Mouse (Mus musculus) cerebral cortex, adult 2 months (tissue): Measurements from ENCODE around the gene Tbc1d21.

Source experiments
- WGBS: fragments of 180-500 bp; shearing (Covaris S2); methylation state at CpG from one replicate; pipeline ENCODE4 v1.1.7; 2018; 5-methylcytosine and 5-hydroxymethylcytosine counted together

The Tbc1d21 gene

DNA sequence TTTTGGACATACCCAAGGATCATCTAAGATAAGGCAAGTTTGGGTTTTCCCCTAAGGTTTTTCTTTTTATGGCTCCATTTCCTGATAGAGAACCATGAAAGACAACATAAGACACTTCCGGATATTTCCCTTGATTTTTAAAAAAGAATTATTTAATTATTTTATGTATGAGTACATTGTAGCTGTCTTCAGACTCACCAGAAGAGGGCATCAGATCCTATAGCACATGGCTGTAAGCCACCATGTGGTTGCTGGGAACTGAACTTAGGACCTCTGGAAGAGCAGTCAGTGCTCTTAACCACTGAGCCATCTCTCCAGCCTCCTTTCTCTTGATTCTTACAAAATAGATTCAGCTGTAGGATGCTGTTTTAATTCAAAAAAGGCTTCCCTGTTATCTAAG is 28.5 kb downstream of the Tbc1d21 start:
- WGBS = 93% methylated on average over 1 of the region's 1 CpGs

- 74% methylated on average over 8 of the region's 8 CpGs for whole genome bisulfite sequencing
These were observed 33.5 kb downstream of the Tbc1d21 start for GRCm38 (mm10) chr9:58336650-58337281.

GRCm38 (mm10) chr9:58331276-58331675 is 39.0 kb downstream of the Tbc1d21 start:
- WGBS = 41% methylated on average over 3 of the region's 3 CpGs

DNA sequence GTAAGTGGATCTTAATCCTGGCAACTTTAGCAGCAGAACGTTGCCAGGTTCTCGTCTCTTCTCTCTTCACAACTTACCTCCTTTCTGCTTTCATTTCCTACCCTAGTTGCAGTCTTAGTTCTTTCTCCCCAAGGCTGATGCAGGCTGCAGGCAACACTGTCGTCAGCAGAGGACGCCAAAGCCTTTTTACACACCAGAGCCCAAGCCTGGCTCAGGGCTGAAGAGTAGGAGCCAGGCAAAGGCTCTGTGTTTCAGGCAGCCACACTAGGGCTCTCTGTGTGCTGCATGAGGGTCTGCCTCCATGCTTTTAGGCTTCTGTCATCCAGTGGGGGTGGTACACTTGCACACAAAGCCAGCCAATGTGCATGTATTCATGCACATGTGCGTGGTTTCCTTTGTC is 40.0 kb downstream of the Tbc1d21 start:
- WGBS = 14% methylated on average over 5 of the region's 5 CpGs

GRCm38 (mm10) chr9:58327382-58327781 is 42.9 kb downstream of the Tbc1d21 start:
- WGBS = 81% methylated on average over 1 of the region's 1 CpGs

DNA sequence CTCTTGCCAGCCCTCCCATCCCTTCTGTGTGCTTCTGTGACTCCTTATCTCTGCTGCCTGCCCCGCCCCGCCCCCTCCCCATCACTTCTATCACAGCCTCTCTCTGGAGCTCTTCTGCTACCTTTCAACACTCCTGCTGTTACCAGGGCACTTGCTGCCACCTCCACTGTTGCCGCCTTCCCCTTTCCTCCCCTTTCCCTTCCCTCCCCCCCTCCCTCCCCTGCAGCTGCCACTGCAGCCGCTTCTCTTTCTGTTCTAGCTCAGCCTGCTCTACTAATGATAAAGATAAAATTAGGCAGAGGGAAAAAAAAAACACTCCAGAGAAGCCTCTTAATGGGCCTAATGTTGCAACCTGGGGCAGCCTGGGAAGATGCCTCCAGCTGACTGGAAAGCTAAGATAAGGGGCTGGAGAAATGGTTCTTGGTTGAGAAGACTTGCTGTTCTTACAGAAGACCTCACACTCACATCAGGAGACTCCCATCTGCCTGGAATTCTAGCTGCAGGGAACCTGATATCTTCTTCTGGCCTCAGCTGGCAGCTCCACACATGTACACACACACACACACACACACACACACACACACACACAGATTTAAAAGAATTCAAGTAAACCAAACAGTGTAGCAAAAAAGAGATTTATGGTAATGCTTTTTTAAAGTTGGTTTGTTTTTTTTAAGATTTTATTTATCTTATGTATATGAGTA is 43.6 kb downstream of the Tbc1d21 start:
- 51% methylated on average over 4 of the region's 4 CpGs for WGBS

DNA sequence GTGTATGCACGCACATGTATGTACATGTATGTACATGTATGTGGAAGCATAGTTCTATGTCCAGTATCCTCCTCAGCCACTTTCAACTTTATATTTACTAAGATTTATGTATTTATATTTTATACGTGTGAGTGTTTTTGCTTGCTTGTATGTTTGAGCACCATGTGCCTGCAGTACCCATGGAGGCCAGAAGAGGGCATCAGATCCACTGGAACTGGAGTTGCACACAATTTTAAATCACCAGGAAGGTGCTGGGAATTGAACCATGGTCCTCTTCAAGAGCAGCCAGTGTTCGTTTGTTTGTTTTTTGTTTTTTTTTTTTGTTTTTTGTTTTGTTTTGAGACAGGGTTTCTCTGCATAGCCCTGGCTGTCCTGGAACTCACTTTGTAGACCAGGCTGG is 48.6 kb downstream of the Tbc1d21 start:
- 98% methylated on average over 3 of the region's 3 CpGs for WGBS

- WGBS = 67% methylated on average over 3 of the region's 3 CpGs
These were observed 51.9 kb downstream of the Tbc1d21 start for GRCm38 (mm10) chr9:58318317-58318716.

DNA sequence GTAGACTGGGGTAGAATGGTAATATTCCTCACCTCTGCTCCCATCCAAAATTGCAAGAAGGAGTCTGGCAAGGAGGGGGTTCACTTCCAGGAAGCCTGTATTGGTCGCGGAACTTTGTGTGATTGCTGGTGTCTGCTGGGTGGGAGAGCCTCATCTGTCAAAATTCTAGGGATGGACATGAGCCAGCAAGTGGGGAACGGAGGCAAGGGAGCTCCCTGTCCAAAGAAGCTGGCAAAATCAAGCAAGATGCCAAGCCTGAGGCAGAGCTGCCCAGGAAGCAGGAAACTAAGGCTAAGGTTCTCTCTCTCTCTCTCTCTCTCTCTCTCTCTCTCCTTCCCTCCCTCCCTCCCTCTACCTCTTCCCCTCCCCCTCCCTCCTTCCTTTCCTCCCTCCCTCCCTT is 52.9 kb downstream of the Tbc1d21 start:
- WGBS = 27% methylated on average over 3 of the region's 3 CpGs

DNA sequence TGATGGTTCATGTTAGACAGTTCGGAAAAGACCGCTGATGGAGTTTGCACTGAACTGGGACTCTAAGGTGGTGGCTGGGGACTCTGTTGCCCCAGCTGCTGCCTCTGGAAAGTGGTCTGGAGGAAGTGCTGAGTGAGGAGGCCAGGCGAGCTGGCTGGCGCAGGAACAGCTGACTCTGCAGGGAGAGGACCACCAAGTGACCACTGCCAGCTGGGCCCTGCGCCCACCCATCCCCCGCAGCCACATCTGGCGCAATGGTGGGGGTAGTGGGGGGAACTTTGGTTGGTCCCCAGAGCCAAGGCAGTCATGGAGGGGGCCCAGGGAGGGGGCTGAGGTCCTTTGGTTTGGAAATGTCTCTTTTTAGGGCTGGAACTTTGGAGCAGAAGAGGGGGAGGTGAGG is 53.5 kb downstream of the Tbc1d21 start:
- 71% methylated on average over 7 of the region's 7 CpGs for WGBS

- 84% methylated on average over 2 of the region's 2 CpGs for WGBS
These were observed 54.4 kb downstream of the Tbc1d21 start for GRCm38 (mm10) chr9:58315850-58316249.

DNA sequence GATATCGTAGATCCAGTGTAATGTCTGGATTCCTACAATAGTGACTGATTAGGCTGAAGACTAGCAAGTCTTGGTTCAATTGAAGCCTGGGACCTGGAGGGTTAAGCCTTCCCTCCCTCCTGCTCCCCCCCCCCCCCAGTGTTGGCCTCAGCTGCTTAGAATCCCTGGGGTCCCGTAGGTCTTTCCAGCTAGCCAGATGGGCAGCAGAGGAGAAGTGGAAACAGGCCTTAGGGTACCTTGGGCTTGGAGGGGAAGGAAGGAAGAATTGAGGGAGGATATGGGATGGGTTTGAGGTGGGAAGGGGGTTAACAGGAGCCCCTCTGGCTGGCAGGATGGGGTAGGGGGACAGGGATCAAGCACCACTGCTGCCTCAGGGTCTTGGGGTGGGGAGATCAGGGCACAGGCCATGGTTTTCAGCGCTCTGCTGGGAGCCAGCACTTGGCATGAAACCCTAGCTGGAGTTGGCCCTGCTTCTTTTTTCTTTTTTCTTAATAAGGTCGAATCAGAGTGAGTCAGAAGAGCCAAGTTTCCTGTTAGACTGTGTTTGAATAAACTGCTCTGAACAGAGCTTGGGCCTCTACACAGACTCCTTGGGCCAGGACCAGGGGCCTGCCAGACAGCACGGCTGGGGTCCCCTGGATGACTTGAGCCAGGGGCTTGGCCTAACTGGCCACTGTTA is 55.4 kb downstream of the Tbc1d21 start:
- 54% methylated on average over 5 of the region's 5 CpGs for WGBS

DNA sequence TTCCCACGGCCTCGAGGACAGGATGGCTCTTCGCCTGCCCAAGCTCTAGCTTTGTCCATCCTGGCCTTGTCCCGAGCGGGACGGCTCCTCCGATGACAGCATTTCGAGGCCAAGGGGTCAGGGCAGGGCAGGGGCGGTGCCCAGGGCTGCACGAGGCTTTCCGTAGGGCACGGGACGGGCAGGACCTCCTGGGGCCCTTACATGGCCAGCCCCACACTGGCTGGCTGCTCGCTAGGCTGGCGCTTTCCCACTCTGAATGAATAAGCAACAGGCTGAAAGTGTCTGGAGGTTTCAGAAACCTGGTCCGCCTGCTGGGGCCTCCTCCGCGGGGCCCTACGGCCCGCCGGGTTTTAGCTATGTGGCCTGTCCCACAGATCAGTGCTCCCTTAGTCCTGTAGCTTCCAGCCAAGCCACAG is 57.3 kb downstream of the Tbc1d21 start, which contains the start of gene Loxl1:
Gene Loxl1, minus strand, starts transcription at position 243 of the 416 bp plus-strand sequence.
- 13% methylated on average over 21 of the region's 21 CpGs for WGBS

- 7% methylated on average over 72 of the region's 72 CpGs for WGBS
These were observed 57.9 kb downstream of the Tbc1d21 start for GRCm38 (mm10) chr9:58312196-58312943.

DNA sequence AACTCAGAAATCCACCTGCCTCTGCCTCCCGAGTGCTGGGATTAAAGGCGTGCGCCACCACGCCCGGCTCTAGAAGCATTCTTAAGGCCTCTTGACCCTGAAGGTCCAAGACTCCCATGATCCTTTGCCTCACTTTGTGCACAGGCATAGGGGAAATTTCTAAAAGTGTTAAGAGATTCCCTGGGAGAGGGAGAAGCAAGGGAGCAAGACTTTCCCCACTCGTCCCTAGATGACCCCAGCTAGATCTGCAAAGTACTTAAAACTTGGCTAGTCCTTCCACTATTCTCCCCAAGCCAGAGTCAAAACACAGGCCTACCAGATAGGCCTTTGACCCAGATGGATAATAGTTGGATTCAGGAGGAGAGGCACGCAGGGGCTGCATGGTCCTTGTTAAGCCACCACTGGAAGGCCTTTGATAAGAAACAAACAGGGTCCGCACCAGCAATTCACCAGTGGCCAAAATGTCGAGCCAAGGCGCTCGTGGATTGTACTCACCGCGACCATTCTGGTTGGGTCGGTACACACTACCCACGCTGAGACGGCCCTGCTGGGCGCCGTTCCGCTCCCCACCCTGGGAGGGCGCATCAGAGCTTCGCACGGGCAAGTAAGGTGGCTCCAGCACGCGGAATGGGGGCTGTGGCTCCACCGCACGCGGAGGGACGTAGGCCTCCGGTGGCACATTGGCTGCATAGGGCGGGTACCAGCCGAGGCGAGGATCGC is 58.9 kb downstream of the Tbc1d21 start:
- WGBS = 82% methylated on average over 33 of the region's 33 CpGs

GRCm38 (mm10) chr9:58310043-58310660 is 60.1 kb downstream of the Tbc1d21 start:
- 70% methylated on average over 14 of the region's 14 CpGs for WGBS
